Mouse (Mus musculus): ENCODE measurements around the gene Myl6b. TPM values are rescaled to one million over a fixed set of nuclear protein-coding genes. Genes with fewer than 3 reads are reported as not detected.
"Not testable (repeated sequence)": the region's sequence is repeated elsewhere in the genome, so short reads cannot be mapped to it uniquely, and the experiment has no call there.

The Myl6b gene
- polyA plus RNA-seq, 1 experiment from 2014 or later: 4.4 TPM

DNA sequence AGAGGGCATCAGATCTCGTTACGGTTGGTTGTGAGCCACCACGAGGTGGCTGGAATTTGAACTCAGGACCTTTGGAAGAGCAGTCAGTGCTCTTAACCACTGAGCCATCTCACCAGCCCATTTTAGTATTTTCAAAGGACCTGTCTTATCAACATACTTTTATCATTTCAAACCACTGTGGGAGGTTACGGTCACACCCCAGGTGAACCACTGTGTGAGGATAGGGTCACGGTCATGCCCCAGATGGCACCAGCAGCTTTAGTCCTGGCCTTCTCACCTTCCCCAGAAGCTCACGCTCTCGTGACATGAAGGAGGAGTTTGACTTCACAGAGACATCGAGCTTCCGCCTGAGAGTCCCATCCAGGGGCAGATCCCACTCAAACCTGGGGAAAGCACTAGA is 12.7 kb upstream of the Myl6b start:
- H3K4me2 ChIP-seq (ENCODE audit: low read depth, severe bottlenecking): no peak overlapping the region
- H3K27ac ChIP-seq (replicated peaks; ENCODE audit: low read depth, low read length): no peak overlapping the region
- DNase-seq (ENCODE audit: low spot score) (no peak), ATAC-seq (ENCODE audit: insufficient number of reproducible peaks, low FRiP score, low TSS enrichment, low read depth) (no peak)
- WGBS: 87% methylated on average over 9 of the region's 9 CpGs
- H3K9ac ChIP-seq (ENCODE audit: low read length): no peak overlapping the region
- no peak overlapping the region for H3K4me3 ChIP-seq (ENCODE audit: low read depth, low read length)
- no peaks in the 10 kb centered on the region for H3K4me1 ChIP-seq (ENCODE audit: control insufficient read depth, insufficient read depth, low read length)
- no peaks in the 10 kb centered on the region for H3K9me3 ChIP-seq (ENCODE audit: control insufficient read depth, low read length)
- peaks cover 9% of the 10 kb centered on the region for H3K27me3 ChIP-seq (ENCODE audit: control insufficient read depth, insufficient read depth, low read length)
- H3K36me3 ChIP-seq (ENCODE audit: control insufficient read depth, insufficient read depth, low read length): peaks cover 2% of the 10 kb centered on the region; the same call in 1 of the 2 replicates

DNA sequence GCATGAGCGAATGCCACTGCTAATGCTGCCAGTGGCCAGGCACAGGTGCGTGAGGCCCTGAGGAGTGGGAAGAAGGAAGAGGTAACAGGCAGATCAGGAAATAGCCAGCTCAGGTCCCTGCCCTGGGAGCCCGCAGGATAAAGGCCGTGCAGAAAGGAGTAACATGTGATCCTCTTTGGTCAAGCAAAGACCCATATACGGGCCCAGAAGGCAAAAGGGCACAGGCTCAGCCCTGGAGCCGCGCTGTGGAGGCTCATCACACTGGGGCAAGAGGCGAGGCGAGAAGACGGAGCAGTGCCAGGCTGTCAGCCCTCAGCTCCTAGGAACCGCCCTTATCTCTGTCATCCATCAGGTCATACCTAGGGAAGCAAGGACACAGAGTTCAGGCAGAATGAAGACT is 11.8 kb upstream of the Myl6b start:
- H3K36me3 ChIP-seq (ENCODE audit: control insufficient read depth, insufficient read depth, low read length): 0 out of 2 replicates have a peak, but pooled peaks cover 2% of the 10 kb centered on the region
- no peak for DNase-seq (ENCODE audit: low spot score)
- no peaks in the 10 kb centered on the region for H3K9me3 ChIP-seq (ENCODE audit: control insufficient read depth, low read length)
- no peak overlapping the region for H3K4me2 ChIP-seq (ENCODE audit: low read depth, severe bottlenecking)
- 81% methylated on average over 11 of the region's 11 CpGs for WGBS
- ATAC-seq (ENCODE audit: insufficient number of reproducible peaks, low FRiP score, low TSS enrichment, low read depth): no peak
- no peak overlapping the region for H3K27ac ChIP-seq (replicated peaks; ENCODE audit: low read depth, low read length)
- H3K9ac ChIP-seq (ENCODE audit: low read length): no peak overlapping the region
- H3K4me3 ChIP-seq (ENCODE audit: low read depth, low read length): no peak overlapping the region
- H3K27me3 ChIP-seq (ENCODE audit: control insufficient read depth, insufficient read depth, low read length): peaks cover under 1% of the 10 kb centered on the region; the same call in 1 of the 2 replicates
- no peaks in the 10 kb centered on the region for H3K4me1 ChIP-seq (ENCODE audit: control insufficient read depth, insufficient read depth, low read length)

DNA sequence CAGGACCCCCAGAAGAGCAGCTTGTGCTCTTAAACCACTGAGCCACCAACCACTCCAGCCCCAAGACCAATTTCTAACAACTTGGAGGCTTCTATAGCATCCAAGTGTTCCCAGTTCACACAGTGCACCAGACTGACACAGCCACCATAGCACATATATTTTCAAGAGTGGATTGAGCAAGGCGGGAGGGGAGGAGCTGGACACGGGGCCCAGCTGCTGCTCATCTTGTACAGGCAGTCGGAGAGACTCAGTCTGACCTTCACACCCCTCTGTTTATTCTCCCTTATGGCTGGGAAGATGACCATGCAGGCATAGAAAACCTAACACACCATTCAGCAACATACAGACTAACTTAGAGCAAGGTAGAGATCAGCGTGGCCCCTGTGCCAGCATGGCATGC is 11.3 kb upstream of the Myl6b start:
- no peak for DNase-seq (ENCODE audit: low spot score)
- Histone ChIP-seq H3K4me3 (ENCODE audit: low read depth, low read length) (no peak overlapping the region), H3K9me3 (ENCODE audit: control insufficient read depth, low read length) (no peaks in the 10 kb centered on the region), H3K36me3 (ENCODE audit: control insufficient read depth, insufficient read depth, low read length) (0 out of 2 replicates have a peak, but pooled peaks cover 2% of the 10 kb centered on the region), H3K27ac (replicated peaks; ENCODE audit: low read depth, low read length) (no peak overlapping the region), H3K4me2 (ENCODE audit: low read depth, severe bottlenecking) (no peak overlapping the region), H3K9ac (ENCODE audit: low read length) (no peak overlapping the region), H3K27me3 (ENCODE audit: control insufficient read depth, insufficient read depth, low read length) (no peaks in the 10 kb centered on the region), H3K4me1 (ENCODE audit: control insufficient read depth, insufficient read depth, low read length) (no peaks in the 10 kb centered on the region)
- WGBS: 84% methylated on average over 4 of the region's 4 CpGs
- ATAC-seq (ENCODE audit: insufficient number of reproducible peaks, low FRiP score, low TSS enrichment, low read depth): no peak

DNA sequence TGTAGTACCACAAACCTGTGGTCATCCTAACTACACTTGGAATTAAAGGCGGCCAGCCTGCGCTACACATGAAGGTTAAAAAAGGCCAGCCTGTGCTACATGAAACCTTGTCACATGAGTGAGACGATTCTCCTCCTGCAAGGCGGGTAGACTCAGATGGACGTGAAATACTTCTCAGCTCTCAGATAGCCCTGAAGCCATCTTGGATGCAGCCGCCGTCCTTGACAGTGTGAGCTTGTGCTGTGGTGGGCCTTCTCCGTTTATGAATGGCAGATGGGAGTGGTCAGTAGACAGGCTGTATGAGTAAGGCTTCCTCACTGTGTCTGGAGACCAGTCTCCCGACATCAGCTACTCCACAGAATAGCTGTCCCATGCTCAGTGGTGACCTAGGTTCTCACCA is 10.7 kb upstream of the Myl6b start:
- ATAC-seq (ENCODE audit: insufficient number of reproducible peaks, low FRiP score, low TSS enrichment, low read depth): no peak
- no peak overlapping the region for H3K27ac ChIP-seq (replicated peaks; ENCODE audit: low read depth, low read length)
- no peak overlapping the region for H3K4me3 ChIP-seq (ENCODE audit: low read depth, low read length)
- WGBS: 90% methylated on average over 9 of the region's 9 CpGs
- no peak overlapping the region for H3K9ac ChIP-seq (ENCODE audit: low read length)
- no peaks in the 10 kb centered on the region for H3K9me3 ChIP-seq (ENCODE audit: control insufficient read depth, low read length)
- no peak for DNase-seq (ENCODE audit: low spot score)
- 0 out of 2 replicates have a peak, but pooled peaks cover 2% of the 10 kb centered on the region for H3K36me3 ChIP-seq (ENCODE audit: control insufficient read depth, insufficient read depth, low read length)
- H3K4me1 ChIP-seq (ENCODE audit: control insufficient read depth, insufficient read depth, low read length): no peaks in the 10 kb centered on the region
- H3K27me3 ChIP-seq (ENCODE audit: control insufficient read depth, insufficient read depth, low read length): no peaks in the 10 kb centered on the region
- H3K4me2 ChIP-seq (ENCODE audit: low read depth, severe bottlenecking): no peak overlapping the region

DNA sequence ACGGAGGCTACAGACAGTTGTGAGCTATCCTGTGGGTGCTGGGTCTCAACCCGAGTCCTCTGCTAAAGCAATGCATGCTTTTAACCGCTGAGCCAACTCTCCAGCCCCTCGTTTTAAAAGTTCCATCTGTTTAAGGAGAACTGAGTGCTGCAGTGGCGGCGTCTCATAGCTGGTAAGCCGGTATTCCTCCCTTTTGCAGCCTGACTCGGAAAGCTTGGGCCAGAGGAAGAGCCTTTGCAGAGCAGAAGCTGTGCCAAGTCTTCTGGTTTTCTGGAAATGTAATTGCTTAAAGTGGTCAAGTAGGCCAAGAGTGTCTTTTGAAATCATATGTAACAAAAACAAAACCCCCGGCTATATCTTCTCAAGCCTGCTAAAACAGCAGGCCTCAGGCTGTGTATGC is 9.8 kb upstream of the Myl6b start:
- Histone ChIP-seq H3K36me3 (ENCODE audit: control insufficient read depth, insufficient read depth, low read length) (0 out of 2 replicates have a peak, but pooled peaks cover 2% of the 10 kb centered on the region), H3K4me3 (ENCODE audit: low read depth, low read length) (no peak overlapping the region), H3K9ac (ENCODE audit: low read length) (no peak overlapping the region), H3K4me2 (ENCODE audit: low read depth, severe bottlenecking) (no peak overlapping the region), H3K9me3 (ENCODE audit: control insufficient read depth, low read length) (no peaks in the 10 kb centered on the region), H3K4me1 (ENCODE audit: control insufficient read depth, insufficient read depth, low read length) (no peaks in the 10 kb centered on the region), H3K27me3 (ENCODE audit: control insufficient read depth, insufficient read depth, low read length) (no peaks in the 10 kb centered on the region), H3K27ac (replicated peaks; ENCODE audit: low read depth, low read length) (no peak overlapping the region)
- 82% methylated on average over 9 of the region's 9 CpGs for WGBS
- ATAC-seq (ENCODE audit: insufficient number of reproducible peaks, low FRiP score, low TSS enrichment, low read depth) (no peak), DNase-seq (ENCODE audit: low spot score) (no peak)

DNA sequence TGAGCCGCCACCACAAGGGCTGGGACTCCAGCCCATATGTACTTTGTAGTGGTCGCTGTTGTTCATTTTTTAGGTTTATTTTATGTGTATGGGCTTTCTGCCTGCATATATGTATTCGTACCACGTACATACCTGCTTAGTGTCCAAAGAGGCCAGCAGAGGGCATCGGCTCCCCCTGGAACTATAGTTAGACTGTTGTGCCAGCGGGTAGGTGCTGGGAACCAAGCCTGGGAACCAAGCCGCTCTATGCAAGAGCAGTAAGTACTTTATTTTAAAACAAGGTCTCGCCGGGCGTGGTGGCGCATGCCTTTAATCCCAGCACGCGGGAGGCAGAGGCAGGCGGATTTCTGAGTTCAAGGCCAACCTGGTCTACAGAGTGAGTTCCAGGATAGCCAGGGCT is 7.5 kb upstream of the Myl6b start:
- WGBS: 96% methylated on average over 14 of the region's 14 CpGs

DNA sequence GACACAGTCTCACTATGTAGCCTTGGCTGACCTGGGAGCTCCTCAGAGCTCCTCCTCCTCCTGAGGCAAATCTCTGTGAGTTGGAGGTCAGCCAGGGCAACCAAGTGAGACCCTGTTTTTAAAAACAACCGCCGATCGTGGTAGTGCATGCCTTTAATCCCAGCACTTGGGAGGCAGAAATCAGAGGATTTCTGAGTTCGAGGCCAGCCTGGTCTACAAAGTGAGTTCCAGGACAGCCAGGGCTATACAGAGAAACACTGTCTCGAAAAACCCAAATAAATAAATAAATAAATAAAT is 6.8 kb upstream of the Myl6b start:
- H3K9ac ChIP-seq (ENCODE audit: low read length); H3K27me3 ChIP-seq (ENCODE audit: control insufficient read depth, insufficient read depth, low read length); H3K9me3 ChIP-seq (ENCODE audit: control insufficient read depth, low read length); H3K4me2 ChIP-seq (ENCODE audit: low read depth, severe bottlenecking); DNase-seq (ENCODE audit: low spot score); H3K36me3 ChIP-seq (ENCODE audit: control insufficient read depth, insufficient read depth, low read length); H3K4me3 ChIP-seq (ENCODE audit: low read depth, low read length); H3K4me1 ChIP-seq (ENCODE audit: control insufficient read depth, insufficient read depth, low read length); ATAC-seq (ENCODE audit: insufficient number of reproducible peaks, low FRiP score, low TSS enrichment, low read depth); H3K27ac ChIP-seq (replicated peaks; ENCODE audit: low read depth, low read length): not testable (repeated sequence)
- WGBS: 91% methylated on average over 5 of the region's 5 CpGs

More for the DNA sequence above, 7.5 kb upstream of the Myl6b start:
- Histone ChIP-seq H3K9ac (ENCODE audit: low read length) (no peak overlapping the region), H3K27me3 (ENCODE audit: control insufficient read depth, insufficient read depth, low read length) (no peaks in the 10 kb centered on the region), H3K4me3 (ENCODE audit: low read depth, low read length) (no peak overlapping the region), H3K4me1 (ENCODE audit: control insufficient read depth, insufficient read depth, low read length) (no peaks in the 10 kb centered on the region), H3K4me2 (ENCODE audit: low read depth, severe bottlenecking) (no peak overlapping the region), H3K36me3 (ENCODE audit: control insufficient read depth, insufficient read depth, low read length) (0 out of 2 replicates have a peak, but pooled peaks cover 2% of the 10 kb centered on the region), H3K27ac (replicated peaks; ENCODE audit: low read depth, low read length) (no peak overlapping the region), H3K9me3 (ENCODE audit: control insufficient read depth, low read length) (no peaks in the 10 kb centered on the region)
- ATAC-seq (ENCODE audit: insufficient number of reproducible peaks, low FRiP score, low TSS enrichment, low read depth) (no peak), DNase-seq (ENCODE audit: low spot score) (no peak)

DNA sequence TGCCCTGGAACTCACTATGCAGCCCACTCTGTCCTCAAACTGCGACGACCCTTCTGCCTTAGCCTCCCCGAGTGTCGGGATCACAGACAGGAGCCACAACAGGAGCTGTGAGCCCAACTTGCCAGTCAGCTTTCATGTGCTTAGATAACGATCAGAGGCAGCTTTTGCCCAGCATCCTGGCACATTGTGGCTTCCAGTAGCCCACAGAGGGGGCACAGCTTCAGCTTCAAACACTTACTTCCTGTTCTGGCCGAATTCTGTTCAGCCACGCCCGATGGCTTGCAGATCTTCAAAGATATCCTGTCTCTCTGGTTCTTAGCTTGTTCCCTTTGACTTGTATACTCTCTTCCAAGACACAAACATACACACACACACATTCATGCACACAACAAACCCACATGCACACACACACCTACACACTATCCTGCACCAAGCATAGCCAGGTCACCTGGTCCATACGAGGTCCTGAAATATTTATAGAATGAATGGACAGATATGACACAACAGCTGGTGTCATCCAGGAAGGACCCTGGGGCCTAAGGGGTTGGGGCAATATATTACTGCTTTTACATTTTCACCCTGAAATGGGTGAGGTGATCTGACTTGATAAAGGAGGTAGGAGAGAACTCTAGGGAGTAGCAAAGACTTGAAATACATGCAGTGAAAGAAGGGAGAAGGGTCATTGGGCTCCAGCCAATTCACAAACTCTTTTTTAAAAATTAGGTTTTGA is 6.3 kb upstream of the Myl6b start:
- 77% methylated on average over 9 of the region's 9 CpGs for WGBS
- Histone ChIP-seq H3K4me1 (ENCODE audit: control insufficient read depth, insufficient read depth, low read length) (no peaks in the 10 kb centered on the region), H3K4me2 (ENCODE audit: low read depth, severe bottlenecking) (no peak overlapping the region), H3K36me3 (ENCODE audit: control insufficient read depth, insufficient read depth, low read length) (0 out of 2 replicates have a peak, but pooled peaks cover 2% of the 10 kb centered on the region), H3K27ac (replicated peaks; ENCODE audit: low read depth, low read length) (no peak overlapping the region), H3K9me3 (ENCODE audit: control insufficient read depth, low read length) (no peaks in the 10 kb centered on the region), H3K4me3 (ENCODE audit: low read depth, low read length) (no peak overlapping the region), H3K27me3 (ENCODE audit: control insufficient read depth, insufficient read depth, low read length) (no peaks in the 10 kb centered on the region), H3K9ac (ENCODE audit: low read length) (no peak overlapping the region)
- DNase-seq (ENCODE audit: low spot score) (no peak), ATAC-seq (ENCODE audit: insufficient number of reproducible peaks, low FRiP score, low TSS enrichment, low read depth) (no peak)

DNA sequence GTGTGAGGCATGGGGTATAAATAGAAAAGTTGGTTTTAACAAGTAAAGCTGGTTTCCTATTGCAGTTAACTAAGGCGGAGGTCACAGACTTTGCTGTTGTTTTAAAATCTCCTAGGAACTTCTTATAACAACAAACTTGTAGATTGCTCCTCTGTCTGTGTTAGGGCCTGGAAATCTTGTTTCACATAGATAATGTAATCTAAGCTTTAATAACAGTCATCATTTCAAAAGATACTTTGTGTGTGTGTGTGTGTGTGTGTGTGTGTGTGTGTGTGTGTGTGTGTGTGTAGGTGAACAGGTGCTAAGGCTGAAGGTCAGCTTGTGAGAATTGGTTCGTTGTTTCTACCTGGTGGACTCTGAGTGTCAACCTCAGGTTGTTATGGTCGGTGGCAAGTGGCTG is 5.5 kb upstream of the Myl6b start:
- Histone ChIP-seq H3K9ac (ENCODE audit: low read length) (no peak overlapping the region), H3K9me3 (ENCODE audit: control insufficient read depth, low read length) (no peaks in the 10 kb centered on the region), H3K4me2 (ENCODE audit: low read depth, severe bottlenecking) (no peak overlapping the region), H3K36me3 (ENCODE audit: control insufficient read depth, insufficient read depth, low read length) (no peaks in the 10 kb centered on the region), H3K27ac (replicated peaks; ENCODE audit: low read depth, low read length) (no peak overlapping the region), H3K4me1 (ENCODE audit: control insufficient read depth, insufficient read depth, low read length) (no peaks in the 10 kb centered on the region), H3K27me3 (ENCODE audit: control insufficient read depth, insufficient read depth, low read length) (no peaks in the 10 kb centered on the region), H3K4me3 (ENCODE audit: low read depth, low read length) (no peak overlapping the region)
- 87% methylated on average over 3 of the region's 3 CpGs for WGBS
- DNase-seq (ENCODE audit: low spot score) (no peak), ATAC-seq (ENCODE audit: insufficient number of reproducible peaks, low FRiP score, low TSS enrichment, low read depth) (no peak)

Data from limb, embryonic 11.5 days (tissue).